Mouse (Mus musculus) forebrain, postnatal 0 days (tissue): ENCODE measurements at regions not wholly inside any gene's neighbourhood (a gene's known extent, or its start where the extent isn't known, plus 50 kb on each side); places are given as distances from the start of the nearest gene placed in this dataset.
"Not testable (repeated sequence)": the region's sequence is repeated elsewhere in the genome, so short reads cannot be mapped to it uniquely, and the experiment has no call there.

ENCODE experiments used
- ATAC-seq: fragments of 200-750 bp; cut with Nextera tagmentation; 2 replicates; pipeline ENCODE4 v1.8.0; 2017; ENCODE audit warnings: mild to moderate bottlenecking, moderate library complexity
- DNase-seq: peaks from one replicate; pipeline ENCODE4 v3.0.0-alpha.2; 2015
- H3K27ac ChIP-seq: fragments of 300-500 bp; sonication (generic); 2 replicates; pipeline ENCODE4 v1.5.1; 2014; ENCODE audit warnings: low read depth, mild to moderate bottlenecking, antibody characterized with exemption, low read length, moderate library complexity, mixed read lengths
- H3K27me3 ChIP-seq: fragments of 300-500 bp; sonication (generic); 2 replicates; pipeline ENCODE4 v1.6.1; 2014; ENCODE audit warnings: mild to moderate bottlenecking, low read length, mixed read lengths; ENCODE audit not compliant: insufficient read depth
- H3K36me3 ChIP-seq: fragments of 300-500 bp; sonication (generic); 2 replicates; pipeline ENCODE4 v1.6.1; 2014; ENCODE audit warnings: mild to moderate bottlenecking, moderate library complexity; ENCODE audit not compliant: insufficient read depth
- H3K4me1 ChIP-seq: fragments of 300-500 bp; sonication (generic); 2 replicates; pipeline ENCODE4 v1.6.1; 2014; ENCODE audit warnings: antibody characterized with exemption; ENCODE audit not compliant: insufficient read depth
- H3K4me2 ChIP-seq: fragments of 300-500 bp; sonication (generic); 2 replicates; pipeline ENCODE4 v1.6.1; 2014; ENCODE audit warnings: low read depth, mild to moderate bottlenecking, moderate library complexity
- H3K4me3 ChIP-seq: fragments of 300-500 bp; sonication (generic); 2 replicates; pipeline ENCODE4 v1.5.1; 2014; ENCODE audit warnings: low read depth, low read length, mixed read lengths
- H3K9ac ChIP-seq: fragments of 300-500 bp; sonication (generic); 2 replicates; pipeline ENCODE4 v1.6.1; 2014; ENCODE audit warnings: mild to moderate bottlenecking
- H3K9me3 ChIP-seq: fragments of 300-500 bp; sonication (generic); 2 replicates; pipeline ENCODE4 v1.6.1; 2016; ENCODE audit warnings: low read length
- CTCF ChIP-seq: sonication (generic); IDR thresholded peaks from 2 replicates; pipeline ENCODE4 v1.5.1; 2016; ENCODE audit warnings: antibody characterized with exemption, control low read depth, low read depth
- WGBS: fragments of 180-500 bp; shearing (Covaris S2); extraction: QIAGEN DNeasy Blood & Tissue Kit; methylation state at CpG from one replicate; pipeline ENCODE4 v1.1.7; 2014; 5-methylcytosine and 5-hydroxymethylcytosine counted together

DNA sequence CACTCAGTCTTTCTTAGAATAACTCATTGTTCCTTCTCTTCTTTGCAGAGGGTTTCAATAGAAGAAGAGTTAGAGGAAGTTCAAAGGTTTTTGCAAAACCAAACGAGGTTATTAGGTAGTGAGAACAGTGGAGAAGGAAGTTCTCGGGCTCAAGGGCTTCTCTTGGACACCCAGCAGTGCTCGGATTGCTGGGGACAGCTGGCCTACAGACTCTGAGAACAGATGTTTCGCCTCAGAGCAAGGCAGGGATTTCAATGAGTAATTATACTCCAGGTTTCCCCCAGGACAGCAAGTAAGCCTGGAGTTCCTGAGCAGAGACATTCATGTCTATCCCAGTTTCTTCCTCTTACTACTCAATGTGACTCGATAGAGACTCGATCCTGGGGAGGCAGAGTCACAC, 94.4 kb downstream of the Cd24a start:
- 57% methylated on average over 6 of the region's 6 CpGs for WGBS
- DNase-seq (no peak), ATAC-seq (no peak)
- Histone ChIP-seq H3K4me1 (no peaks in the 10 kb centered on the region), H3K9ac (no peak overlapping the region), H3K4me2 (no peak overlapping the region), H3K9me3 (no peaks in the 10 kb centered on the region), H3K36me3 (no peaks in the 10 kb centered on the region), H3K27ac (no peak overlapping the region), H3K4me3 (no peak overlapping the region), H3K27me3 (no peaks in the 10 kb centered on the region)
- no peak for TF ChIP-seq CTCF

DNA sequence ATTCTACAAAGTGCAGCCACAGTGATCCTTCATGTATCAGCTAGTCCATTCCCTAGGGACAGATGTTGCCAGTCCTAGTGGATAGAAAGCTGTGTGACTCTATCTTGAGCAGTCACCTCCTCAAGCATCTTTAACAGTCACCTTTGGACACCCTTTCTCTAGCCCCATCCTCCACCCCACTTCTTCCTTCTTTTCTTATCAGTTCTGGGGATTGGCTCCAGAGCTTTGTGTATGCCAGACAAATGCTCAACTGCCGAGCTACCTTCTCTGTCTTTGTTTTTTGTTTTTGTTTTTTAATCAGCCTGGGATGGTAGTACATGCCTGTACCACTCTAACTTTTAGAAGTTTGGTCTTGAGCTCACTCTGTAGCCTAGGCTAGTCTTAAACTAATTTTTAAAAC, 96.7 kb downstream of the Cd24a start:
- ATAC-seq (no peak), DNase-seq (no peak)
- no peaks in the 10 kb centered on the region for H3K36me3 ChIP-seq
- H3K27ac ChIP-seq = no peak overlapping the region
- no peak overlapping the region for H3K4me2 ChIP-seq
- no peaks in the 10 kb centered on the region for H3K9me3 ChIP-seq
- no peak overlapping the region for H3K9ac ChIP-seq
- no peak overlapping the region for H3K4me3 ChIP-seq
- H3K27me3 ChIP-seq = no peaks in the 10 kb centered on the region
- TF ChIP-seq CTCF = no peak
- WGBS = 69% methylated on average over 1 of the region's 1 CpGs
- no peaks in the 10 kb centered on the region for H3K4me1 ChIP-seq

DNA sequence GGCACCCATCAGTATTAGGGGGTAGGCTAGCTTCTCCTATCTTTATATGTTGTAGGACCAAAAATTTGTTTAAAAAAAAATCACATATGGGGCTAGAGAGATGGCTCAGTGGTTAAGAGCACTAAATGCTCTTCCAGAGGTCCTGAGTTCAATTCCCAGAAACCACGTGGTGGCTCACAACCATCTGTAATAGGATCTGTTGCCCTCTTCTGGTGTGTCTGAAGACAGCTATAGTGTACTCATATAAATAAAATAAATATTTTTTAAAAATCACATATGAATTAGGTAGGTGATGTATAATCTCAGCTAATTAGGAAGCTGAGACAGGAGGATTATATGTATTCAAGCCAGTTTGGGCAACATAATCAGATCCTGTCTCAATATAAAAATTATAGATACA, 97.4 kb downstream of the Cd24a start:
- not testable (repeated sequence) for H3K27ac ChIP-seq, H3K9me3 ChIP-seq, DNase-seq, H3K36me3 ChIP-seq, H3K4me2 ChIP-seq, H3K9ac ChIP-seq, H3K4me3 ChIP-seq, H3K4me1 ChIP-seq, ATAC-seq, H3K27me3 ChIP-seq
- WGBS = 85% methylated on average over 1 of the region's 1 CpGs

DNA sequence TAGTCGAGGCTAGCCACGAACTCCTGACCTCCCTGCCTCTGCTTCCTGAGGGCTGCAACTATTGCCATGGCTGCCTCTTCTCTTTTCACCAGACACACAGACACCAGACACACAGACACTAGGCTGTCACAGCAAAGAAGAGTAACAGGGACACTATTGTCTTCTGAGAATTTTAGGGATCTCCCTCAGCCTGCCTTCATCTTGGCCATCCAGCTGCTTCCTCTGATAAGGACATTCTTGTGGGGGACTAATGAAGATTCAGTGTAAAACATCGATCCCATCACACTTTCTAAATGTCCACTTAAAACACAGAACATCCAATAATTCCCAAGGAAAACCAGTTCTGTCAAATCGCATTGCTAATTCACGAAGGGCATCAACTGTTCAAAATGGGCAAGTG, 98.2 kb downstream of the Cd24a start:
- no peak for TF ChIP-seq CTCF
- 84% methylated on average over 5 of the region's 5 CpGs for WGBS
- H3K36me3 ChIP-seq = no peaks in the 10 kb centered on the region
- ATAC-seq (no peak), DNase-seq (no peak)
- no peaks in the 10 kb centered on the region for H3K4me1 ChIP-seq
- H3K4me2 ChIP-seq = no peak overlapping the region
- no peak overlapping the region for H3K9ac ChIP-seq
- H3K27me3 ChIP-seq = no peaks in the 10 kb centered on the region
- no peak overlapping the region for H3K4me3 ChIP-seq
- H3K27ac ChIP-seq = no peak overlapping the region
- no peaks in the 10 kb centered on the region for H3K9me3 ChIP-seq

DNA sequence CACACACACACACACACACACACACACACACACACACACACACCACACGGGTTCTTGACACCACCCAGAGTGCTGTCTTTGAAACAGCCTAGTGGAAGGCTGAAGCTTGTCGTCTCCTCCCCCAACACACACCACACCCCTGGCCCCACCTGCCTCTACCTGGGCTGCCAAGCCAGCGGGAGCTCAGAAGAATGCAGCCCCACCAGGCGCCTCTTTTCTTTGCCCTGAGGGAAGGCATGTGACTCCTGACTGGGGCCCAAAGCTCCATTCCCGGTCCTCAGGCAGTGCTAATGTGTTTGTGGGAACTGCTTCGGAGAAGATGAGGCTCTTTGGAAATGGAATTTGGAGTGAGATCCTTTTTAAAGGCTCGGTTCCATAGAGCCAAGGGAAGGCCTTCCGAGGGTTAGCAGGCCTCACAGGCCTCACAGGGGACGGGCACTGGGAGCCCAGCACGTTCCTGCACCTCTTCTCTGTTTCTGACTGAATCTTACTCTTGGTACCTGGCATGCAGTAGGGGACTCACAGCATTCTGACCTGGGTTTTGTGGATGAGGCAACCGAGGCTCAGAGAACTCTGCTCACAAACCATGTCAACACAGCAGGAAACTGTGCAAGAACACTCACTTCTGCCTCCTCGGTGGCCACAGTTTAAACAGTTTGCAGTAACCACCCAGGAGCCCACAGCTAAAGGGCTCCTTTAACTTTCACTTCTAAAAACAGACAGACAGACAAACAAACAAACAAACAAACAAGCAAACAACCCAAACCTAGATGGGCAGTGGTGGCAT, 106.4 kb downstream of the Cd24a start:
- DNase-seq = no peak
- Histone ChIP-seq H3K36me3 (no peaks in the 10 kb centered on the region), H3K4me1 (no peaks in the 10 kb centered on the region), H3K9me3 (no peaks in the 10 kb centered on the region), H3K4me3 (no peak overlapping the region), H3K27ac (no peak overlapping the region), H3K4me2 (no peak overlapping the region), H3K9ac (no peak overlapping the region), H3K27me3 (no peaks in the 10 kb centered on the region)
- no peak for TF ChIP-seq CTCF
- ATAC-seq = no peak
- WGBS = 45% methylated on average over 12 of the region's 12 CpGs

DNA sequence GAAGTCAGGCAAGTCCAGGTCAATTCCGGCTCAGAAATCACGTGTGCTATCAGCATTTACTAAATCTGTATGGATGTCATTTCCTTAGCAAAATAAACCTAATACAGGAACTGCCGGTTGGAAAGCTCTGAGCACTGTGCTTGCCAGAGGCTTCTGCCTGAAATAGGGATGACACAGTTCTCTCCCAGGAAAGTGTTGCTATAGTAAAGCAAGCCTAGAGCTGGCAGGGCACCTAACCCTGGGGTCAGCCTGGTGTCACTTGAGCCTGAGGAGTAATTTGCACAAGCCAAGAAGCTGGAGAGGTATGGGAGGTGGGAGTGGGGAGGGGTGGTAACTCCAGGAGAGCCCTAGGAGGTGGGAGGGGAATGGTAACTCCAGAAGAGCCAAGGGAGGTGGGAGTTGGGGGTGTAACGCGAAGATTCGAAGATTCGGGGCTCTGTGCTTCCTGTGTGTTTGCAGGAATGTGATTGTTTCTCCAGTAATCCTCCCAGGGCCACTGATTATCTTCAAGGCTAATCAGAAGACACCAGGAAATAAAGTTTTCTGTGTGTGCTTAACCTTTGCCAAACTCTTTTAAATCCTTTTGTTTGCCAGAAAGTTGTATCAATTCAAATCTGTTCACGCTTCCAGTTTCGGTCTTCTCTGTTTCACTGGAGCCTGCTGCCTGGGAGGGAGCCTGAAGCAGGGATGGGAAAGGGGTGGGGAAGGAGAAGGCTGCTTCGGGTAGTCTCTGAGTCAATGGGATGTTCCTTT, 111.3 kb downstream of the Cd24a start:
- Histone ChIP-seq H3K4me2 (no peak overlapping the region), H3K4me3 (no peak overlapping the region), H3K27me3 (no peaks in the 10 kb centered on the region), H3K36me3 (no peaks in the 10 kb centered on the region), H3K27ac (no peak overlapping the region), H3K9ac (no peak overlapping the region), H3K4me1 (no peaks in the 10 kb centered on the region), H3K9me3 (no peaks in the 10 kb centered on the region)
- 25% methylated on average over 10 of the region's 10 CpGs for WGBS
- DNase-seq (peak; percentile 21), ATAC-seq (no peak)
- TF ChIP-seq CTCF = no peak

DNA sequence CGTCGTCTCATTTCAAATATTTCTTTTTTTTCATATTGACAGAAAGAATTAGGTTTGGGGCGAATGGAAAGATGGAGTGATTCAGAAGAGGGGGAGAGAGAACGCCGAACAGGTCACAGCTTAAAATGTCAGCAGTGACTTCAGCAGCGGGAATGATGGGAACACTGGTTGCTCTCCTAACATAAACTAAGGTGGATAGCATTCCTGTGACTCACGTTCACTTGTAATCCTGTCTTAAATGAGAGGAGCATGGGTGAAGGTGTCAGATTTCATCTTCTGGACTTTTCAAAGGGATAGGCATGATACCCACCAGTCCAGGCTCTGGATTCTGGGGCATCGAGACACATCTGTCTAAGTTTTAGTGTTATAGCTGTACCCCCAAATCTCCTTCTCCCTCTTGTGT, 111.8 kb downstream of the Cd24a start:
- Histone ChIP-seq H3K4me2 (no peak overlapping the region), H3K4me3 (no peak overlapping the region), H3K27me3 (no peaks in the 10 kb centered on the region), H3K36me3 (no peaks in the 10 kb centered on the region), H3K9me3 (no peaks in the 10 kb centered on the region), H3K9ac (no peak overlapping the region), H3K4me1 (no peaks in the 10 kb centered on the region), H3K27ac (no peak overlapping the region)
- 48% methylated on average over 8 of the region's 8 CpGs for WGBS
- DNase-seq (no peak), ATAC-seq (no peak)
- no peak for TF ChIP-seq CTCF
